Mouse (Mus musculus) liver, adult (tissue): ENCODE data around the gene Lzic.

Experiments
- GATA4 ChIP-seq: IDR thresholded peaks from 2 replicates; pipeline ENCODE4 v1.6.1; 2014; ENCODE audit warnings: mild to moderate bottlenecking, low read length; ENCODE audit not compliant: insufficient replicate concordance

Lzic gene

GRCm38 (mm10) chr4:149505261-149505967, 20.4 kb downstream of the Lzic start:
- TF ChIP-seq GATA4, result no peak

GRCm38 (mm10) chr4:149506904-149507303, 21.9 kb downstream of the Lzic start:
- TF ChIP-seq GATA4, result no peak

GRCm38 (mm10) chr4:149511221-149511646, 26.2 kb downstream of the Lzic start:
- TF ChIP-seq GATA4, result no peak

GRCm38 (mm10) chr4:149512072-149512471, 27.0 kb downstream of the Lzic start:
- no peak for TF ChIP-seq GATA4

GRCm38 (mm10) chr4:149515706-149516105, 30.7 kb downstream of the Lzic start:
- TF ChIP-seq GATA4, result no peak

- no peak for TF ChIP-seq GATA4
Observed at GRCm38 (mm10) chr4:149517868-149518340, 32.9 kb downstream of the Lzic start, which contains the start of gene Ctnnbip1. Gene Ctnnbip1 (plus strand): TSS chr4:149518236.

- no peak for TF ChIP-seq GATA4
Observed at GRCm38 (mm10) chr4:149518351-149519220, 33.6 kb downstream of the Lzic start.

- TF ChIP-seq GATA4, result no peak
Observed at GRCm38 (mm10) chr4:149521258-149521657, 36.2 kb downstream of the Lzic start.

- TF ChIP-seq GATA4, result no peak
Observed at GRCm38 (mm10) chr4:149523961-149524360, 38.9 kb downstream of the Lzic start.

GRCm38 (mm10) chr4:149525170-149525569, 40.1 kb downstream of the Lzic start:
- TF ChIP-seq GATA4, result no peak

- no peak for TF ChIP-seq GATA4
Observed at GRCm38 (mm10) chr4:149525811-149526210, 40.8 kb downstream of the Lzic start.

- no peak for TF ChIP-seq GATA4
Observed at GRCm38 (mm10) chr4:149526330-149526729, 41.3 kb downstream of the Lzic start.

- TF ChIP-seq GATA4, result no peak
Observed at GRCm38 (mm10) chr4:149527621-149528354, 42.8 kb downstream of the Lzic start.

GRCm38 (mm10) chr4:149529691-149530090, 44.7 kb downstream of the Lzic start:
- no peak for TF ChIP-seq GATA4

GRCm38 (mm10) chr4:149539441-149539840, 54.4 kb downstream of the Lzic start:
- no peak for TF ChIP-seq GATA4
